Mouse (Mus musculus) mouse trophoblast stem cell (cell line): Measurements from ENCODE around the gene Wdfy4.

Experiments used
- in situ Hi-C, 2 experiments: fragments of 300-500 bp; cut with MseI, MboI; formaldehyde crosslinking; loops; 2 replicates in 1 of 2; 3 replicates in 1 of 2; pipeline ENCODE4 v1.15.1; 2025

Wdfy4 gene

GRCm38 (mm10) chr14:33081370-33081860 is 103.9 kb downstream of the Wdfy4 start:
- in situ Hi-C loops = no loop called here

- in situ Hi-C loops = no loop called here
Observed at GRCm38 (mm10) chr14:33078596-33078995, 106.7 kb downstream of the Wdfy4 start.

DNA sequence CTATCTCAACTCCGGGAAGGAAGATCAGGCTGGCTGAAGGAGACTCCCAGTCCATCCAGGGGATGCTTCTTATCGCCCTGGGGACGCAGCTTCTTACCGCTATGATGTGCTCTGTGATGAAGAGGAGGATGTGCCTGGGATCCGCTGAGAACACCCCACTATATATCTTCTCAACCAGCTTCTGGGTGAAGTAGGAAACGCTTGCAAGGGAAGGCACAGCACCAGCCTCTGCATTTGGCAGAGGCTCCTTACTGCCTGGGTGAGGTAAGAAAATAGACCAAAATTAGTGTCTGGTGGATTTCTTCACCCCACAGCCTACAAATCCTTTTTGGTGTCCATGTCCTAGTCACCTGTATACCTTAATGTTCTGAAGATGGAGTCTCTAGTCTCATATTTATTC is 107.2 kb downstream of the Wdfy4 start:
- in situ Hi-C loops = no loop called here

GRCm38 (mm10) chr14:33073355-33073754 is 112.0 kb downstream of the Wdfy4 start:
- in situ Hi-C loops = no loop called here

DNA sequence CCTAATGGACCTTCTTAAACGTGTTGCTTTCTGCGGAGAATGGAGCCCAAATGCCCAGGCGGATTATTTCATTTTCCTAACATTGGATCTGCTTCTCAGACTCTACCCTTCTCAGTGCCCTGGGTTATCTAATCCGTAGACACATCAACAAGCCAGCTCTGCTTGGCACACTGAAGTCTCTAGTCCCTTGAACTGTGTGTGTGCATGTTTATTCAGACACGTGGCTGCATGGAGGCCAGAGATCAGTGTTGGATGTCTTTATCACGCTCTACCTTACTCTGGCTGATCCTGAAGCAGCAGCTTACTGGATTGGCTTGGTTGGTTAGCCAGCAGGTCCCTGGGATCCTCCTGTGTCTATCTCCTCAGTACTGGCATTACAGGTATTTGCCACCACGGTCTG is 113.0 kb downstream of the Wdfy4 start:
- in situ Hi-C loops = no loop called here

GRCm38 (mm10) chr14:33067676-33068075 is 117.6 kb downstream of the Wdfy4 start:
- in situ Hi-C loops = no loop called here

- in situ Hi-C loops = no loop called here
Observed at GRCm38 (mm10) chr14:33062996-33063395, 122.3 kb downstream of the Wdfy4 start.

GRCm38 (mm10) chr14:33058881-33059660 is 126.2 kb downstream of the Wdfy4 start:
- in situ Hi-C loops = no loop called here

GRCm38 (mm10) chr14:33053441-33053840 is 131.9 kb downstream of the Wdfy4 start:
- in situ Hi-C loops = no loop called here

GRCm38 (mm10) chr14:33045217-33045616 is 140.1 kb downstream of the Wdfy4 start:
- in situ Hi-C loops = no loop called here

GRCm38 (mm10) chr14:33036811-33037210 is 148.5 kb downstream of the Wdfy4 start:
- in situ Hi-C loops = no loop called here

- in situ Hi-C loops = no loop called here
Observed at GRCm38 (mm10) chr14:33035386-33035785, 149.9 kb downstream of the Wdfy4 start.

DNA sequence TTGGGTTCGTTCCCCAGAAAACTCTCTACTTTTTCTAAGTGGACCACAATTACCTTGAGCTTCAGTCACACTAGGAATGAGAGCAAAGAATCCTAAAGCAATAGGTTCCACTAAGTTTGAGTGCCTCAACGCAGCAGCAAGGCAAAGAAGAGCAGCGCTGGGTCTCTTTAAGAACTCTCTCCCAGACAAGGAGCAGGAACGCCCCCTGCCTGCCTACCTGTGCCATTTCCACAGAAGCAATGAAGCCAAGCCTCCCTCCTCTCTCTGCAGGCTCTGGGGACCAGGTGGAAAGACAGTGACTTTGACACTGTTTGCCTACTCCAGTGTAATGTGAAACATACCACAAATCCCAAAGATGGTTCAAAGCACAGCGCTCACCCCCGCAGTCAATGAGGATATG is 151.9 kb downstream of the Wdfy4 start:
- in situ Hi-C loops = no loop called here

DNA sequence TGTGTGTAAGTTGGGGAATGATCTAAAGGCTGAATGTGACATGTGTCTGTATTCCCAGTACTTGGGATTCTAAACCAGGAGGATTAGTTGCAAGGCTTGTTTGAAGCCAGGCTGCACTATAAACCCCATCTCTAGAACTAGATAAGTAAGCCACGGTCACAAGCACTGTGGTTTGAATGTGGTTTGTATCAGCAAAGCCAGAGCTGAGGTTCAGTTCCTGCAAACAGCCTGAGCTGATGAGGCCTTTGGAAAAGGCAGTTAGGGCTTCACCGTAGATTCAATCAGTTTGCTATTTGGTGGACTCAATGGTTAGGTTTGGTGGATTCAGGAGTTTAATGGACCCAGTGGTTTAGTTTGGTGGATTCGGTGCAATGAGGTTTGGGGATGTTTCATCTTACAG is 154.5 kb downstream of the Wdfy4 start:
- in situ Hi-C loops = no loop called here

GRCm38 (mm10) chr14:33019606-33020005 is 165.7 kb downstream of the Wdfy4 start:
- in situ Hi-C loops = no loop called here

DNA sequence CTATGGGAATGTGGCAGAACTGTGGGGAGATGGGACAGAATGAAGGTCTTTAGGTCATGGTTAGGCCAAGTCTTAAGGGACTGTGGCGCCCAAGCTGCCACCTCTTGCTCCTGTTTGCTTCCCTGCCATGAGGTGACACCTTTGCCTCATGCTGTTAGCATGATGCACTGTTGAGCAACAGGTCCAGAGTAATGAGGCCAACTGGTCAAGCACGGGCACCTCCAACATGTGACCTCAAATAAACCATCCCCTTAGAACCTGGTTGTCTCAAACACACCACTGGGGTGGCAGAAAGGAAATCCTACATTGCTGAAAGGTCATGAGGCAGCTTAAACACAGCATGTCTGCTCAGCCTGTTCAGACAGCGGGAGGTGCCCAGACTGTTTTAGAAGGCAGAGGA is 166.3 kb downstream of the Wdfy4 start:
- in situ Hi-C loops = no loop called here

DNA sequence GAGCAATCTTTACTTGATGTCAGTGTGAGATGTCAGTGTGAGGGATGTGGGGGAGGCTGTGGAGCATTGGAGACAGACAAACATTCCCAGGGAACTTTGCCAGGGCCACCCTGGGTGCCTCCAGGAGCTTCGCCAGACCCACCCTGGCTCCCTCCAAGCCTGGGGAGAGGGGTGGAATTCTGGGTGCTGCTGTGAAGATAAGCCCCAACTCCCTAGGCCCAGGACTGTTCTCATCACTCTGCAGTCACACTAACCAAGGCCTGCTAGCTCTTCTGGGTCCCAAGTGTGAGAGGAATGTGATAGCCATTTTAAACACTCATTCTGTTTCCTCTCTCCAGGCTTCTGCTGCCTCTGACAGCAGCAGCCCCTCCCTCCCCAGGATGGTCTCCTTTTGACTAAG is 177.7 kb downstream of the Wdfy4 start:
- in situ Hi-C loops = no loop called here

- in situ Hi-C loops = no loop called here
Observed at GRCm38 (mm10) chr14:33005114-33005513, 180.2 kb downstream of the Wdfy4 start.

- in situ Hi-C loops = no loop called here
Observed at GRCm38 (mm10) chr14:33000112-33000979, 185.0 kb downstream of the Wdfy4 start.

DNA sequence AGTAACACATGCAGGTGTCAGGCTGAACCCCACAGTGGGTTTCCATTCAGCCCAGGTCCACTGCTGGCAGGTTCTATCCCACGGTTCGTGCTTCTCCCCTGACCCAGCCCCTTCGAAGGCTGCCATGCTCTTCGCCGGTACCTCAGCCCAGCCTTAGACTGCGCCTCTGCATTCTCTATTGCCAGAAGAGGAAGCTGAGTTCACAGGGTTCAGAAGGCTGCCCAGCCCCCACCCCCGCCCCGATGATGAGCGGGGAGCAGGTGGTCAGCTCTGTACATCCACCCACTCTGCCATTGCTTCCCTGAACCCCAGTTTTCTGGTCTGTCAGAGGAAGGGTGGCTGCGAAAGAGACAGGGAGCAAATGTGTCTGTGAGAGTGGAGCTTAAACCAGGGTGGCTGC is 185.8 kb downstream of the Wdfy4 start:
- in situ Hi-C loops = no loop called here

DNA sequence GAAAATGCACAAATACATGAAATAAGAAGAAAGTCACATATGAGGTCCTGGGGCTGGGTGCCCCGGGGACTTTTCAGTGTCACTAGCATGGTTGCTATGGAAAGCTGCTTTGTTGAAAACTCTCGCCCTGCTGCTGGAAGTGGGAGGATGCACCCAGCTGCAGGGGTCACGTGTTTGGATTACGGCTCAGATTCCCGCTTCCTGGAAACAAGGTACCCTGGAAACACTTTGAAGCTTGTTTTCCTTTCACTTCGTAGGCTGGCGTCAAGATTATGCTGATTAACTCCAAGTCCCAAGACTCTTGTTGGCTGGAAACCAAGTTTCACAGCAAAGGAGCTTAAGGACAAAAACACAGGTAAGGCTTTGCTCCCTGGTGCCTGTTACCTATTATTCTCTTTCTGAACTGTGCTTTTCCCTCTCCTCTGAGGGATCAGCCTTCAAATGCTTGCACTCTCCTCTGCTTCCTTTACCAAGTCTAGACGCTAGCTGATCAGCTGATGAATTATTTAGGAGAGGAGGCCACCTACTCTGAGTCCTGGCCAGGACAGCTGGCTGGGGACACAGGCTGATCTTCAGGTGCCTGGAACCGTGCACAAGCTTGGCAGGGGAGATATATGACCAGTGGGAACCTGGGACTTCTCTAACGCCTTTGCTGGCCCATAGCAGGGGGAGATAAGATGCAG is 190.2 kb downstream of the Wdfy4 start:
- in situ Hi-C loops = no loop called here

DNA sequence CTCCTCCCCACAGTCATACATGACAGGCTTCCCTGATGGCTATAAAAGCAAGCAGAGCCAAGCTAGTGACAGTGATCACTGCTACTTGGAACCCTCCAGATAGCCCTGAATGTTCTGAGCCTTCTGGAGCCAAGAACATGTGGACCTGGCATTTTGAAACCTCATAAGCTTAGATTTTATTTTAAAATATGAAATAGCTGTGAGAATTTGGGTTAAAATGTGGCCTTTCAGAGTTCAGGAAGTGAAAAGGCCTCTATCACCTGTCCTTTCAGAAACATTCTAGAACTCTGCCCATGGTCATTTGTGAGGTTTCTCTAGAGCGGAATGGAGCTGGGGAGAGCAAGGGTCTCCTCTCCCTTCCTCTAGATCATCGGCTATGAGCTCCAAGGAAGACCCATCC is 194.2 kb downstream of the Wdfy4 start, which contains the start of gene Lrrc18:
Gene Lrrc18, plus strand, starts transcription at position 301 of the 400 bp plus-strand sequence.
- in situ Hi-C loops = no loop called here
